Mouse (Mus musculus) lung, postnatal 0 days (tissue): ENCODE measurements around the gene Gm28053. TPM values are rescaled to one million over a fixed set of nuclear protein-coding genes. Genes with fewer than 3 reads are reported as not detected.

Experiments
- ATAC-seq: fragments of 200-750 bp; cut with Nextera tagmentation; 2 replicates; pipeline ENCODE4 v1.8.0; 2017; ENCODE audit warnings: moderate library complexity
- DNase-seq: peaks from one replicate; pipeline ENCODE4 v3.0.0-alpha.2; 2016; ENCODE audit warnings: low spot score
- H3K27ac ChIP-seq: fragments of 300-500 bp; sonication (generic); 2 replicates; pipeline ENCODE4 v1.5.1; 2014; ENCODE audit warnings: antibody characterized with exemption, mild to moderate bottlenecking, low read length, mixed read lengths
- H3K27me3 ChIP-seq: fragments of 300-500 bp; sonication (generic); replicated peaks from 2 replicates; pipeline ENCODE4 v1.6.1; 2014; ENCODE audit warnings: low read length, mixed read lengths; ENCODE audit not compliant: insufficient read depth
- H3K36me3 ChIP-seq: fragments of 300-500 bp; sonication (generic); 2 replicates; pipeline ENCODE4 v1.6.1; 2014; ENCODE audit warnings: low read length, mixed read lengths; ENCODE audit not compliant: insufficient read depth
- H3K4me1 ChIP-seq: fragments of 300-500 bp; sonication (generic); 2 replicates; pipeline ENCODE4 v1.6.1; 2014; ENCODE audit warnings: antibody characterized with exemption, low read depth, low read length, mixed read lengths; ENCODE audit not compliant: insufficient read depth
- H3K4me2 ChIP-seq: fragments of 300-500 bp; sonication (generic); replicated peaks from 2 replicates; pipeline ENCODE4 v1.6.1; 2014; ENCODE audit warnings: low read depth, mild to moderate bottlenecking, low read length, moderate library complexity, mixed read lengths
- H3K4me3 ChIP-seq: fragments of 300-500 bp; sonication (generic); 2 replicates; pipeline ENCODE4 v1.5.1; 2014; ENCODE audit warnings: low read depth, low read length
- H3K9ac ChIP-seq: fragments of 300-500 bp; sonication (generic); replicated peaks from 2 replicates; pipeline ENCODE4 v1.6.1; 2014; ENCODE audit warnings: low read depth, mild to moderate bottlenecking
- H3K9me3 ChIP-seq: fragments of 300-500 bp; sonication (generic); 2 replicates; pipeline ENCODE4 v1.6.1; 2016; ENCODE audit warnings: low read length, mixed read lengths
- CTCF ChIP-seq: IDR thresholded peaks from 2 replicates; pipeline ENCODE4 v1.5.1; 2016; ENCODE audit warnings: antibody characterized with exemption, mild to moderate bottlenecking
- EP300 ChIP-seq: IDR thresholded peaks from 2 replicates; pipeline ENCODE4 v1.6.1; 2016; ENCODE audit warnings: antibody characterized with exemption, mild to moderate bottlenecking, control low read depth
- WGBS: fragments of 180-500 bp; shearing (Covaris S2); extraction: QIAGEN DNeasy Blood & Tissue Kit; methylation state at CpG from one replicate; pipeline ENCODE4 v1.1.7; 2014; 5-methylcytosine and 5-hydroxymethylcytosine counted together
- polyA plus RNA-seq: library from polyadenylated mRNA; unstranded; fragments of >200 nt; fragmentation: Nextera tagmentation; extraction: Ambion mirVana; gene quantifications from 2 replicates; pipeline ENCODE4 v1.2.1, GENCODE M21; 2015

The Gm28053 gene
- polyA plus RNA-seq, 1 experiment from 2014 or later, result 2.2 TPM

DNA sequence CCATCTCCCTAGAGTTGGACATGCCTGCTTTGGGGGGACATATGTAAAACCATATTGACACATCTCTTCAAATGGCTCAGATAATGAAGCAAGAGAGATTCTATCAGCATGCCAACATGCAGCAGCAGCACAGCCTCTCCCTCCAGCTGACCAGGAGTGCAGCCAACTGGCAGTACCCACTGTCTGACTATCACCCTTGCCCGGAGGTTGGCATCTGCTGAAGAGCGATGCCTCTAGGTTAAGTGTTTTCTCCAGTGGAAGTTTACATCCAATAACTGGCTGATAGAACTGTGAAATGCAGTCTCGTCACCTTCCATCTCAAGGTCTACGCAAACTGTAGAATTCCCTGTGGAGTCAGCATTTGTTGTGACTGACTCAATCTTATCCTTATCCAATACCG is 19.3 kb downstream of the Gm28053 start:
- Histone ChIP-seq H3K4me3 (no peak overlapping the region), H3K4me1 (peaks cover 4% of the 10 kb centered on the region; the same call in 1 of the 2 replicates), H3K4me2 (no peak overlapping the region), H3K9ac (no peak overlapping the region), H3K36me3 (no peaks in the 10 kb centered on the region), H3K9me3 (no peaks in the 10 kb centered on the region), H3K27ac (no peak overlapping the region), H3K27me3 (no peaks in the 10 kb centered on the region)
- 83% methylated on average over 5 of the region's 5 CpGs for WGBS
- DNase-seq (no peak), ATAC-seq (no peak)
- TF ChIP-seq CTCF (no peak), EP300 (no peak)

DNA sequence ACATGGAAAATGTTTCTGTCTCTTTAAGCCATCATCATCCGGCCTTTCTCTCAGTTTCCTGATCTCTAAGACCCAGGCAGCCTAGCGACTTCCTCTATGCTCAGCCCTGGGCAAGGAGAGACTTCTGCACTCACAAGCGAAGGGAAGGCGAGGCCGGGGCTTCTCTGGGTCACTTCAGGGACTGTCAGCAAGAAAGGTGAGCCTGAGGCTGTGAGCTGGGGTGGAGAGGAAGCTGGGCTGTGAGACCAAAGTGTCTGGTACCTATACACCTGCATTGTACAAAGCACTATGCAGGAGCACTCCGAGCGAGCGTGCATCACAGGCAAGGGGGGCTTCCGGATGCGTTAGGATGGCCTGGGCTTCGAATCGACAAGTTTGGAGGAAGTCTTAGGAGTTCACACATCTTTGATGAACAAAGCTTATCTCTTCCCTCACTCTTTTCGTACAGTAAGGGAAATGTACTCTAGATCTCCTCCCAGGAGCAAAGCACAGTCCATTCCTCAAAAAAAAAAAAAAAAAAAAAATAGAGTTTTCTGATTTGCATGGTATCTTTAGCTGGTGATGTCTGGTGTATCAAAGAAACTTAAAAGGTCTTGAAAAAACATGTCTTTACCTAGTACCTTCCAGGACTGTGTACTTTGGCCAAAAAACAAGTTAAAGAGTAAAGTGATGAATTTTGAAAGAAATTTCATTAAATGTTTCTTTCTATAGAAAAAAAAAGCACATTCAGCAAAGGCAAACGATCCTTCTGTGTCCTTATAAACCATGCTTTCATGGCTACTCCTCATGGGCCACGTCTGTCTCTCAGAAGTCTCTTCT is 20.8 kb downstream of the Gm28053 start, which contains the start of gene Gimap1:
TSS of gene Gimap1 (plus strand) at position 94 of the 819 bp plus-strand sequence.
- 46% methylated on average over 15 of the region's 15 CpGs for WGBS
- TF ChIP-seq EP300 (peak; percentile 55; the same call in 1 of the 2 replicates), CTCF (no peak)
- H3K27me3 ChIP-seq, result no peaks in the 10 kb centered on the region
- H3K4me2 ChIP-seq, result peak within 1 kb of the TSS; percentile 47
- DNase-seq (peak; percentile 29), ATAC-seq (peak; percentile 59)
- peaks cover 7% of the 10 kb centered on the region; the same call in 1 of the 2 replicates for H3K4me1 ChIP-seq
- peak within 1 kb of the TSS; percentile 33 for H3K4me3 ChIP-seq
- H3K36me3 ChIP-seq, result no peaks in the 10 kb centered on the region
- H3K9me3 ChIP-seq, result no peaks in the 10 kb centered on the region
- 0 out of 2 replicates have a peak within 1 kb of the TSS, but pooled peaks have one; percentile 23 for H3K9ac ChIP-seq
- H3K27ac ChIP-seq, result peak within 1 kb of the TSS; percentile 68

DNA sequence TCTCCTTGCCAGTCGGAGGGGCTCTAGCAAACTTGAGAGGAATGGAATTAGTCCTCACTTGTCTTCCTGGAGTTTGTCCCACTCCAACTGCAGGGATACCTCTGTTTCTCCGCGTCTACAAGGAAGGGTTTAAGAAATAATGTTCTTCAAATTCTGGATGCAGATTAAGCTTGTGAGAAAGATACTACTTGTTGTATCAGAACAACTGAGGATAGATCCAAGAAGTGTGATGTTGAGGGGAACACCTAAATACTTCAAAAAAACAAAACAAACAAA is 21.3 kb downstream of the Gm28053 start:
- 68% methylated on average over 3 of the region's 3 CpGs for whole genome bisulfite sequencing

DNA sequence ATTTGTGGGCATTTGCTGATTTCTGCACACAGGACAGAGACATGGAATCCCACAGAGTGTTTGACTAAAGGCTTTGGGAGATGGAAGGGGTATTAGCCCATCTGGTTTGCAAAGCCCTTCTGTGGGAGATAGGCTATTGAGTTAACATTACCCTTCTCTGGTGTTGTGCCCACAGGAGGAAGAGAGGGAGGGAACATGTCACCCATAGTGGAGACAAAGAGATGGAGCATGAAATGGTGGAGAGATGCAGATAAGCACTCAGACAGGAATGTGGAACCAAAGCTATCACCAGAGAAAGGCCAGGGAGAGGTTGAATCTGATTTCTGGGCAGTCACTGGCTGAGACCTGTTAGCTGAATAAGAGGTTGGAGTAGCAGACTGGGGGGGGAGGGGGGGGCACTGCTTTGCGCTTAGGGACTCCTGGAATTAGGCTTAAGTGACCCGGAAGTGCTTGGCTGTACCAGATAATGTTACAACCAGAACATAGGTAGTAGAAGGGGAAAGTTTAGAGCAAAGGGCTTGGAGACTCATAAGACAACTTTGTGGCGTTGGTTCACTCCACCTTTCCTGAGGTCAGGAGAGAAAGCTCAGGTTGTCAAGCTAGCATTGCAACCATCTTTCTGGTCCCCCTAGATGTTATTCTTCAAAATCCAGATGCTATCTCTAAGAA is 22.2 kb downstream of the Gm28053 start:
- H3K36me3 ChIP-seq, result no peaks in the 10 kb centered on the region
- no peak overlapping the region for H3K9ac ChIP-seq
- H3K27me3 ChIP-seq, result no peaks in the 10 kb centered on the region
- ATAC-seq, result no peak
- 0 out of 2 replicates have a peak overlapping the region, but pooled peaks have one; percentile 12 for H3K4me3 ChIP-seq
- H3K27ac ChIP-seq, result peak overlapping the region; percentile 62; the same call in 1 of the 2 replicates
- peak overlapping the region; percentile 47 for H3K4me2 ChIP-seq
- DNase-seq, result no peak
- WGBS, result 35% methylated on average over 3 of the region's 3 CpGs
- H3K4me1 ChIP-seq, result peaks cover 7% of the 10 kb centered on the region; the same call in 1 of the 2 replicates
- H3K9me3 ChIP-seq, result no peaks in the 10 kb centered on the region
- no peak for TF ChIP-seq EP300

More for the DNA sequence above, 21.3 kb downstream of the Gm28053 start:
- Histone ChIP-seq H3K36me3 (no peaks in the 10 kb centered on the region), H3K27ac (peak overlapping the region; percentile 57), H3K4me1 (peaks cover 7% of the 10 kb centered on the region; the same call in 1 of the 2 replicates), H3K27me3 (no peaks in the 10 kb centered on the region), H3K9me3 (no peaks in the 10 kb centered on the region), H3K4me2 (peak overlapping the region; percentile 47), H3K4me3 (peak overlapping the region; percentile 33), H3K9ac (0 out of 2 replicates have a peak overlapping the region, but pooled peaks have one; percentile 23)
- ATAC-seq, result no peak
- TF ChIP-seq EP300 (no peak), CTCF (no peak)
- no peak for DNase-seq

DNA sequence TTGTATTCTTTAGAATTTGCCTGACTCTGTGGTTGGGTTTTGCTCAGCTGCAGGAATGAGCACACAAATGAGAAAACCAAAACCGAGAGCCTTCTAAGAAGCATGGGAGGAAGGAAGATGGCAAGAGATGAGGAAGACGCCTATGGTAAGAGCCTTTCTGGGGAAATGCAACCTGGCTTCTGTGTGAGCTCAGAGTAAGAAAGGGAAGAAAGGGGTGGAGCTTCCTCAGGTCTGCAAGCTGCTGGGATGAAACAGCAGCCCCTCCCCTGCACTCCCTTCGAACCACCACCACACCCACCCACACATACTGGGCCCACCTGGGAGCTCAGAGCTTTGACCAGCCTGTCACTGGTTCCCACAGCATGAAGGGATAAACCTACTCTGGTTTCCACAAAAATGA is 22.9 kb downstream of the Gm28053 start:
- no peak overlapping the region for H3K4me3 ChIP-seq
- no peak overlapping the region for H3K9ac ChIP-seq
- DNase-seq (no peak), ATAC-seq (no peak)
- no peaks in the 10 kb centered on the region for H3K9me3 ChIP-seq
- H3K36me3 ChIP-seq, result no peaks in the 10 kb centered on the region
- H3K4me2 ChIP-seq, result no peak overlapping the region; the same call in 1 of the 2 replicates
- H3K27me3 ChIP-seq, result no peaks in the 10 kb centered on the region
- H3K27ac ChIP-seq, result no peak overlapping the region; the same call in 1 of the 2 replicates
- WGBS, result 22% methylated on average over 3 of the region's 3 CpGs
- peaks cover 7% of the 10 kb centered on the region; the same call in 1 of the 2 replicates for H3K4me1 ChIP-seq
- TF ChIP-seq EP300 (no peak), CTCF (no peak)

DNA sequence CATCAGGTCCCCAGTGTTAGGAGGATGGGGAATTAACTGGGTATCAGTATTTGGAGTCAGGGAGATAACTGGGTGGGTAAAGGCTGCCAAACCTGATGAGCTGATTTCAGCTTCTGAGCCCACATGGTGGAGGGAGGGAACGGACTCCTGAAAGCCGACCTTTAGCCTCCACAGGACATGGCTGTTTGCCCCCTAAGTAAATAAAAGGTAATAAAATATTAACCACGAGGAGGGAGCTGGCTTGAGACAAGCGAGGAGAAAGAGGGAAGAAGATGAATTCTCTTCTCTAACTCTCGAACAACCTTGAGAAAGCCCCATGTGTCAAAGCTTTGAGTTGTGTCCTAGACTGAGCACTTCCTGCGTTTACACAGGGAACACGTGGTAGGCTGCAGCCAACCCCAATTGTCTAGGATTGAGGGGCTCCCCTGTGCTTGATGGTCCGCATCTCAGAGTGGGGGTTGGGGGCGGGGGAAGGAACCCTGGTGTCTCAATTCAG is 23.4 kb downstream of the Gm28053 start:
- DNase-seq (no peak), ATAC-seq (no peak)
- H3K4me1 ChIP-seq, result peaks cover 7% of the 10 kb centered on the region; the same call in 1 of the 2 replicates
- no peaks in the 10 kb centered on the region for H3K36me3 ChIP-seq
- H3K4me2 ChIP-seq, result no peak overlapping the region
- 12% methylated on average over 9 of the region's 9 CpGs for WGBS
- no peak for TF ChIP-seq EP300
- H3K4me3 ChIP-seq, result no peak overlapping the region
- H3K9me3 ChIP-seq, result no peaks in the 10 kb centered on the region
- H3K27ac ChIP-seq, result no peak overlapping the region; the same call in 1 of the 2 replicates
- no peaks in the 10 kb centered on the region for H3K27me3 ChIP-seq
- no peak overlapping the region for H3K9ac ChIP-seq
